Mouse (Mus musculus) heart, embryonic 12.5 days (tissue): ENCODE measurements around the gene Wfs1. TPM values are rescaled to one million over a fixed set of nuclear protein-coding genes. Genes with fewer than 3 reads are reported as not detected.

Experiments
- ATAC-seq: fragments of 200-750 bp; cut with Nextera tagmentation; 2 replicates; pipeline ENCODE4 v1.8.0; 2017; ENCODE audit warnings: moderate TSS enrichment, moderate library complexity; ENCODE audit not compliant: insufficient number of reproducible peaks, low FRiP score
- H3K27ac ChIP-seq: fragments of 300-500 bp; sonication (generic); 2 replicates; pipeline ENCODE4 v1.5.1; 2016; ENCODE audit warnings: mild to moderate bottlenecking, moderate library complexity; ENCODE audit not compliant: poor library complexity, severe bottlenecking
- H3K27me3 ChIP-seq: fragments of 300-500 bp; sonication (generic); replicated peaks from 2 replicates; pipeline ENCODE4 v1.6.1; 2016; ENCODE audit warnings: mild to moderate bottlenecking, moderate library complexity
- H3K36me3 ChIP-seq: fragments of 300-500 bp; sonication (generic); 2 replicates; pipeline ENCODE4 v1.6.1; 2016; ENCODE audit warnings: mild to moderate bottlenecking, moderate library complexity
- H3K4me1 ChIP-seq: fragments of 300-500 bp; sonication (generic); replicated peaks from 2 replicates; pipeline ENCODE4 v1.6.1; 2016; ENCODE audit warnings: mild to moderate bottlenecking
- H3K4me2 ChIP-seq: fragments of 300-500 bp; sonication (generic); 2 replicates; pipeline ENCODE4 v1.6.1; 2016; ENCODE audit warnings: mild to moderate bottlenecking, moderate library complexity
- H3K4me3 ChIP-seq: fragments of 300-500 bp; sonication (generic); 2 replicates; pipeline ENCODE4 v1.5.1; 2016; ENCODE audit warnings: mild to moderate bottlenecking
- H3K9ac ChIP-seq: fragments of 300-500 bp; sonication (generic); 2 replicates; pipeline ENCODE4 v1.6.1; 2016; ENCODE audit warnings: mild to moderate bottlenecking, moderate library complexity
- H3K9me3 ChIP-seq: fragments of 300-500 bp; sonication (generic); replicated peaks from 2 replicates; pipeline ENCODE4 v1.6.1; 2016; ENCODE audit warnings: mild to moderate bottlenecking, moderate library complexity
- WGBS: fragments of 180-500 bp; shearing (Covaris S2); methylation state at CpG from one replicate; pipeline ENCODE4 v1.1.7; 2016; 5-methylcytosine and 5-hydroxymethylcytosine counted together
- polyA plus RNA-seq: library from polyadenylated mRNA; unstranded; fragments of >200 nt; fragmentation: Nextera tagmentation; extraction: Ambion mirVana; gene quantifications from 2 replicates; pipeline ENCODE4 v1.2.1, GENCODE M21; 2016

Gene Wfs1
- polyA plus RNA-seq, 1 experiment from 2014 or later, result 32.0 TPM

GRCm38 (mm10) chr5:36929376-36929775 lies 59.6 kb downstream of the Wfs1 start:
- no peaks in the 10 kb centered on the region for H3K27me3 ChIP-seq
- no peak overlapping the region for H3K9ac ChIP-seq
- WGBS, result 61% methylated on average over 3 of the region's 3 CpGs
- H3K4me1 ChIP-seq, result peaks cover 12% of the 10 kb centered on the region
- no peak overlapping the region for H3K27ac ChIP-seq
- ATAC-seq, result no peak
- H3K36me3 ChIP-seq, result no peaks in the 10 kb centered on the region
- H3K9me3 ChIP-seq, result no peaks in the 10 kb centered on the region; the same call in 1 of the 2 replicates
- H3K4me3 ChIP-seq, result no peak overlapping the region
- H3K4me2 ChIP-seq, result no peak overlapping the region

- Histone ChIP-seq H3K27ac (no peak overlapping the region), H3K9ac (no peak overlapping the region), H3K27me3 (no peaks in the 10 kb centered on the region), H3K9me3 (no peaks in the 10 kb centered on the region; the same call in 1 of the 2 replicates), H3K4me2 (no peak overlapping the region), H3K4me3 (no peak overlapping the region), H3K36me3 (no peaks in the 10 kb centered on the region), H3K4me1 (peaks cover 12% of the 10 kb centered on the region)
- no peak for ATAC-seq
- 54% methylated on average over 4 of the region's 4 CpGs for WGBS
Observed at GRCm38 (mm10) chr5:36928701-36929100, 60.3 kb downstream of the Wfs1 start.

- Histone ChIP-seq H3K27ac (peak overlapping the region; percentile 63), H3K4me3 (no peak overlapping the region), H3K4me2 (peak overlapping the region; percentile 22), H3K4me1 (peaks cover 27% of the 10 kb centered on the region), H3K9me3 (no peaks in the 10 kb centered on the region; the same call in 1 of the 2 replicates), H3K27me3 (no peaks in the 10 kb centered on the region), H3K9ac (no peak overlapping the region), H3K36me3 (no peaks in the 10 kb centered on the region)
- 25% methylated on average over 11 of the region's 11 CpGs for WGBS
- ATAC-seq, result peak; percentile 43; the same call in 1 of the 2 replicates
Observed at GRCm38 (mm10) chr5:36923826-36924700, 64.9 kb downstream of the Wfs1 start.

- ATAC-seq, result no peak
- Histone ChIP-seq H3K27ac (0 out of 2 replicates have a peak overlapping the region, but pooled peaks have one; percentile 63), H3K27me3 (no peaks in the 10 kb centered on the region), H3K4me2 (no peak overlapping the region), H3K9me3 (no peaks in the 10 kb centered on the region), H3K9ac (no peak overlapping the region), H3K4me3 (no peak overlapping the region), H3K4me1 (peaks cover 27% of the 10 kb centered on the region), H3K36me3 (no peaks in the 10 kb centered on the region)
- 56% methylated on average over 10 of the region's 10 CpGs for WGBS
Observed at GRCm38 (mm10) chr5:36922811-36923210, 66.2 kb downstream of the Wfs1 start.

GRCm38 (mm10) chr5:36921871-36922270 lies 67.1 kb downstream of the Wfs1 start:
- WGBS, result 79% methylated on average over 1 of the region's 1 CpGs

GRCm38 (mm10) chr5:36920072-36920471 lies 68.9 kb downstream of the Wfs1 start:
- Histone ChIP-seq H3K27me3 (no peaks in the 10 kb centered on the region), H3K9ac (no peak overlapping the region), H3K36me3 (no peaks in the 10 kb centered on the region), H3K4me3 (no peak overlapping the region), H3K4me1 (peaks cover 27% of the 10 kb centered on the region), H3K4me2 (no peak overlapping the region), H3K27ac (no peak overlapping the region), H3K9me3 (no peaks in the 10 kb centered on the region)
- WGBS, result 35% methylated on average over 1 of the region's 1 CpGs
- ATAC-seq, result no peak

More at GRCm38 (mm10) chr5:36921871-36922270, 67.1 kb downstream of the Wfs1 start:
- no peak overlapping the region for H3K4me2 ChIP-seq
- no peak for ATAC-seq
- H3K4me3 ChIP-seq, result no peak overlapping the region
- H3K27me3 ChIP-seq, result no peaks in the 10 kb centered on the region
- H3K27ac ChIP-seq, result no peak overlapping the region
- no peaks in the 10 kb centered on the region for H3K36me3 ChIP-seq
- H3K4me1 ChIP-seq, result peaks cover 27% of the 10 kb centered on the region
- no peak overlapping the region for H3K9ac ChIP-seq
- no peaks in the 10 kb centered on the region for H3K9me3 ChIP-seq

- H3K27me3 ChIP-seq, result peaks cover 7% of the 10 kb centered on the region; the same call in 1 of the 2 replicates
- no peak for ATAC-seq
- no peaks in the 10 kb centered on the region for H3K36me3 ChIP-seq
- WGBS, result 71% methylated on average over 7 of the region's 7 CpGs
- H3K4me1 ChIP-seq, result peaks cover 8% of the 10 kb centered on the region
- H3K9me3 ChIP-seq, result no peaks in the 10 kb centered on the region
- no peak overlapping the region for H3K4me3 ChIP-seq
- no peak overlapping the region for H3K4me2 ChIP-seq
- H3K9ac ChIP-seq, result no peak overlapping the region
- no peak overlapping the region for H3K27ac ChIP-seq
Observed at GRCm38 (mm10) chr5:36918016-36918415, 71.0 kb downstream of the Wfs1 start.

GRCm38 (mm10) chr5:36917245-36917644 lies 71.8 kb downstream of the Wfs1 start:
- peaks cover 15% of the 10 kb centered on the region for H3K27me3 ChIP-seq
- WGBS, result 77% methylated on average over 4 of the region's 4 CpGs
- no peak overlapping the region for H3K27ac ChIP-seq
- H3K4me2 ChIP-seq, result no peak overlapping the region
- ATAC-seq, result no peak
- no peaks in the 10 kb centered on the region for H3K4me1 ChIP-seq
- no peaks in the 10 kb centered on the region for H3K36me3 ChIP-seq
- H3K4me3 ChIP-seq, result no peak overlapping the region
- H3K9ac ChIP-seq, result no peak overlapping the region
- no peaks in the 10 kb centered on the region for H3K9me3 ChIP-seq

- H3K27ac ChIP-seq, result no peak overlapping the region
- ATAC-seq, result no peak
- H3K27me3 ChIP-seq, result peaks cover 22% of the 10 kb centered on the region
- H3K4me3 ChIP-seq, result no peak overlapping the region
- no peak overlapping the region for H3K9ac ChIP-seq
- no peaks in the 10 kb centered on the region for H3K36me3 ChIP-seq
- no peaks in the 10 kb centered on the region for H3K9me3 ChIP-seq
- WGBS, result 79% methylated on average over 4 of the region's 4 CpGs
- H3K4me2 ChIP-seq, result no peak overlapping the region
- H3K4me1 ChIP-seq, result no peaks in the 10 kb centered on the region
Observed at GRCm38 (mm10) chr5:36916581-36916980, 72.4 kb downstream of the Wfs1 start.
